Mouse (Mus musculus): ENCODE measurements around the gene Naa20. TPM values are rescaled to one million over a fixed set of nuclear protein-coding genes. Genes with fewer than 3 reads are reported as not detected.

Gene Naa20
- polyA plus RNA-seq, 1 experiment: 7.9 TPM

DNA sequence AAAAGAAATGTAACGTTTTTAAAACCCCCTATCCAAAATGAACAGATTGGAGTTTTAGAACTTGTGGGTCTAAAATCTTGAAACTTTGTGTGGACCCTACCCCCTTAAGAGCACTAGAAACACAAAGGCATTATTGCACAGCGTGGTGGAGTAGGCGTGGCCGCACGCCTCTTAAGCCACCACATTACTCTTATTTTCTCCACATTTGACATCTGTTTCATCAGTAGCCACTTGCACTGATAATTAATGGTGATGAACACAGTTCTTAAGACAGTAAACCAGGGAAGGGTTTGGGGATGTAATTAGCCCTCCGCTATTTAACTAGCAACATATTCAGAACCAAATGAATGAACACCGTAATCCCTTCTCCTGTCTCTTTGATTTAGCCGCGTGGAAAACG, 53.9 kb downstream of the Naa20 start:
- H3K4me1 ChIP-seq (ENCODE audit: control insufficient read depth, insufficient read depth, insufficient read length): no peaks in the 10 kb centered on the region
- no peak overlapping the region for H3K27ac ChIP-seq (ENCODE audit: insufficient read depth, low read length)
- 64% methylated on average over 10 of the region's 10 CpGs for WGBS
- H3K27me3 ChIP-seq (ENCODE audit: control insufficient read depth, insufficient read depth, low read length): no peaks in the 10 kb centered on the region
- TF ChIP-seq POLR2A (IDR thresholded peaks at IDR 0.05; ENCODE audit: low read depth, low read length) (no peak), CTCF (IDR thresholded peaks at IDR 0.05; ENCODE audit: extremely low read depth, insufficient read depth, insufficient read length, insufficient replicate concordance) (no peak)
- H3K36me3 ChIP-seq (ENCODE audit: control insufficient read depth, insufficient read depth, low read length): no peaks in the 10 kb centered on the region
- H3K4me3 ChIP-seq (ENCODE audit: extremely low read depth, insufficient read depth, insufficient read length): no peak overlapping the region
- DNase-seq (ENCODE audit: low read depth in 1 of 2, low spot score in 2 of 2): no peak

DNA sequence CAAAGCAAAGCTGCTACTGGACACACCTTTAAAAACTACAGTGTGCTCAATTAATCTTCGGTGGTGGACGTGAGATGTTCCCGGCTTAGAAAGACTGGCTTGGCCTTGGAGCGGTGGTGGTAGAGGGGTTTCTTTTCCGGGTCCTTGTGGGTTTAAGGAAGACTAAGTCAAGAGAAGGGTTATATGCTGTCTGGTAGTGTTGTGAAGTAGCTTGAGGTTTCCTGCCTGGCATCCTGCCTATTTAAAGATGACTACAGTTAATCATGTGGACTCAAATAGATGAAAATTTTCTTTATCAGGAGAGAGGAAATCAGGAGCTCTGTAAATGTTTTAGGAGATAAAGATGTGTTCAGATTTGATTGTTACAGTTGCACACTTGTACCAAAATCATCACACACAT, 54.4 kb downstream of the Naa20 start:
- Histone ChIP-seq H3K4me3 (ENCODE audit: extremely low read depth, insufficient read depth, insufficient read length) (no peak overlapping the region), H3K27me3 (ENCODE audit: control insufficient read depth, insufficient read depth, low read length) (no peaks in the 10 kb centered on the region), H3K36me3 (ENCODE audit: control insufficient read depth, insufficient read depth, low read length) (no peaks in the 10 kb centered on the region), H3K27ac (ENCODE audit: insufficient read depth, low read length) (no peak overlapping the region), H3K4me1 (ENCODE audit: control insufficient read depth, insufficient read depth, insufficient read length) (no peaks in the 10 kb centered on the region)
- no peak for DNase-seq (ENCODE audit: low read depth in 1 of 2, low spot score in 2 of 2)
- TF ChIP-seq CTCF (IDR thresholded peaks at IDR 0.05; ENCODE audit: extremely low read depth, insufficient read depth, insufficient read length, insufficient replicate concordance) (no peak), POLR2A (IDR thresholded peaks at IDR 0.05; ENCODE audit: low read depth, low read length) (no peak)
- WGBS: 19% methylated on average over 5 of the region's 5 CpGs

DNA sequence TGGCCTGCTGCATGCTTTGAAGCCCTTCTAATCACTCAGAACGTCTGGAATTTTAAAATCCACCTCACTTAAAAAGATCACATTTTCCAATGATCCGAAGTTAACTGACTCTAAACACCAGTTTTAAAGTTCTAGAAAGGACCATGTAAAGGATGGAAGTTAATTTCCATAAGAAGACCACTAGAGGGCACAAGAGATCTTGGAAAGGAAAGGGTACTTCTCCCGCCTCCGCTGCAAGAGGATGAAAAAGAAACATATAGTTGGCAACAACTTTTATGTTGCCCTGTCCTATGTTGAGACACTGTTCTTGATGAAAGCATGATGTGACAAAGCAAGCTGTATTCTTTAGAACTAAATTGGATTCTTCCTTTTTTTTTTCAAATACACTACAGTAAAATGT, 55.6 kb downstream of the Naa20 start:
- no peaks in the 10 kb centered on the region for H3K4me1 ChIP-seq (ENCODE audit: control insufficient read depth, insufficient read depth, insufficient read length)
- no peaks in the 10 kb centered on the region for H3K36me3 ChIP-seq (ENCODE audit: control insufficient read depth, insufficient read depth, low read length)
- H3K4me3 ChIP-seq (ENCODE audit: extremely low read depth, insufficient read depth, insufficient read length): no peak overlapping the region
- no peak overlapping the region for H3K27ac ChIP-seq (ENCODE audit: insufficient read depth, low read length)
- H3K27me3 ChIP-seq (ENCODE audit: control insufficient read depth, insufficient read depth, low read length): no peaks in the 10 kb centered on the region
- DNase-seq (ENCODE audit: low read depth in 1 of 2, low spot score in 2 of 2): no peak
- TF ChIP-seq CTCF (IDR thresholded peaks at IDR 0.05; ENCODE audit: extremely low read depth, insufficient read depth, insufficient read length, insufficient replicate concordance) (no peak), POLR2A (IDR thresholded peaks at IDR 0.05; ENCODE audit: low read depth, low read length) (no peak)
- 12% methylated on average over 4 of the region's 4 CpGs for WGBS

DNA sequence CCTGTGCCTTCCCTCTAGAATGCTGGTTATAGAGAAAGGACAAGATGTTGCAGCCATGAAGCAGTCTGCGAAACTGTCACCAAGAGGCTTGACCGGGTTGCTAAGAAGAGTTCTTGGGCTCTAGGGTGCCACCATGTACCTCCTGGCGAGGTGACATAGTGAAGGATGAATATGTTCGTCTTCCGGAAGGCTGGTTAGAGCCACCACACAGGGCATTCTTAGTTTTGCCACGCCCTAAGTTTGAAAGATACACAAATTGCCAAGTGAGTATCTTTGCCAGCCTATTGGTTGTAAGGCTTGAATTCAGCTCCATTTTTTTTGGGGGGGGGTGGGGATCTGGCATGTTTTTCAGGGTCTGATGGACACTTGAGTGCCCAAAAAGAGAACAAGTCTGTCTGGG, 56.2 kb downstream of the Naa20 start:
- Histone ChIP-seq H3K36me3 (ENCODE audit: control insufficient read depth, insufficient read depth, low read length) (no peaks in the 10 kb centered on the region), H3K4me3 (ENCODE audit: extremely low read depth, insufficient read depth, insufficient read length) (no peak overlapping the region), H3K27me3 (ENCODE audit: control insufficient read depth, insufficient read depth, low read length) (no peaks in the 10 kb centered on the region), H3K27ac (ENCODE audit: insufficient read depth, low read length) (no peak overlapping the region), H3K4me1 (ENCODE audit: control insufficient read depth, insufficient read depth, insufficient read length) (no peaks in the 10 kb centered on the region)
- no peak for DNase-seq (ENCODE audit: low read depth in 1 of 2, low spot score in 2 of 2)
- TF ChIP-seq POLR2A (IDR thresholded peaks at IDR 0.05; ENCODE audit: low read depth, low read length): no peak
- no peak for TF ChIP-seq CTCF (IDR thresholded peaks at IDR 0.05; ENCODE audit: extremely low read depth, insufficient read depth, insufficient read length, insufficient replicate concordance)
- WGBS: 91% methylated on average over 6 of the region's 6 CpGs

DNA sequence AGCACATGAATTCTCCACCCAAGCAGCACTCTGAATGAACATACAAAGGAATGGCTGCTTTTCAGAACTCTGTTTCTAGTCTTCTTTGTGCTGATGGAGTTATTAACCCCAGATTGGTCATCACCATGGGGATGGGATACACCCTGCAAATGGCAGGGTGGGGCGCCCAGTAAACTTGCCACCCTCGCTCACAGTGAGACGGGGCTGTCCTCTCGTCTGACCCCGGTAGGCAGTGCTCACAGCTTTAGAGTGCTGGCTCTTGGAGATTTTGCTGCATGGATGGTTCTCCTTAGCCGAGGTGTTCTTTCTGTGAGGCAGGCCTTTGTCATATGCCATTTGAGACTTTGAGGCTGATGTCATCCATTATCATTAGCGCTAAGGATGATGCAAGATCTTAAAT, 56.7 kb downstream of the Naa20 start:
- Histone ChIP-seq H3K27ac (ENCODE audit: insufficient read depth, low read length) (no peak overlapping the region), H3K4me3 (ENCODE audit: extremely low read depth, insufficient read depth, insufficient read length) (no peak overlapping the region), H3K4me1 (ENCODE audit: control insufficient read depth, insufficient read depth, insufficient read length) (no peaks in the 10 kb centered on the region), H3K27me3 (ENCODE audit: control insufficient read depth, insufficient read depth, low read length) (no peaks in the 10 kb centered on the region), H3K36me3 (ENCODE audit: control insufficient read depth, insufficient read depth, low read length) (no peaks in the 10 kb centered on the region)
- 93% methylated on average over 7 of the region's 7 CpGs for WGBS
- TF ChIP-seq POLR2A (IDR thresholded peaks at IDR 0.05; ENCODE audit: low read depth, low read length): no peak
- no peak for TF ChIP-seq CTCF (IDR thresholded peaks at IDR 0.05; ENCODE audit: extremely low read depth, insufficient read depth, insufficient read length, insufficient replicate concordance)
- DNase-seq (ENCODE audit: low read depth in 1 of 2, low spot score in 2 of 2): no peak

DNA sequence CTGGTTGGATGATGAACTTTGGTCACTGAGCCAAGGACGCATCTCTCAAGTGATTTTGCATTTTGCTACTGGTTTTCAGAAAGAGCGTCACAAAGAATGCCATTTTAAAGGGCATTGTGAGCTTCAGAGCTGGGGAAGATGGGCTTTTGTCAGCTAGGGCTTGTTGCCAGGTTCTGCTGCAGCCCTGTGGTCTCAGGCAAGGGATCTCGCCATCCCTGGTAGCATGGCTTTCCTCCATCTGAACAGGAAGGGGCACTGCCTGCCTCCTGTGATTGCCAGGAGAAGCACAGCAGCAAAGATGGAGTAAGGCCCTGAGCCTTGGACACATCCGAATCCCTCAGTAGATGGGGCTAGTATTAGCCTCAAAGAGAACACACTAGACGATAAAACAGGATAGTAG, 60.0 kb downstream of the Naa20 start:
- H3K4me1 ChIP-seq (ENCODE audit: control insufficient read depth, insufficient read depth, insufficient read length): no peaks in the 10 kb centered on the region
- no peaks in the 10 kb centered on the region for H3K36me3 ChIP-seq (ENCODE audit: control insufficient read depth, insufficient read depth, low read length)
- H3K27ac ChIP-seq (ENCODE audit: insufficient read depth, low read length): no peak overlapping the region
- no peaks in the 10 kb centered on the region for H3K27me3 ChIP-seq (ENCODE audit: control insufficient read depth, insufficient read depth, low read length)
- no peak for DNase-seq (ENCODE audit: low read depth in 1 of 2, low spot score in 2 of 2)
- WGBS: 89% methylated on average over 5 of the region's 5 CpGs
- H3K4me3 ChIP-seq (ENCODE audit: extremely low read depth, insufficient read depth, insufficient read length): no peak overlapping the region
- TF ChIP-seq POLR2A (IDR thresholded peaks at IDR 0.05; ENCODE audit: low read depth, low read length): no peak
- TF ChIP-seq CTCF (IDR thresholded peaks at IDR 0.05; ENCODE audit: extremely low read depth, insufficient read depth, insufficient read length, insufficient replicate concordance): no peak

Other genes with a start within 250 kb of the Naa20 start
- gene Rin2, start 226.9 kb upstream of the Naa20 start, polyA plus RNA-seq (2012; rRNA removed): 2.2 and 2.6 TPM in 2 replicates
- gene Cfap61, start 32.7 kb downstream of the Naa20 start, polyA plus RNA-seq (2012; rRNA removed): 0.40 and 0.62 TPM in 2 replicates
- gene Crnkl1, start 32.9 kb downstream of the Naa20 start, polyA plus RNA-seq (2012; rRNA removed): 10.1 and 12.0 TPM in 2 replicates